Mouse (Mus musculus): ENCODE data around the gene Hjurp.
"Not testable (repeated sequence)": the region's sequence is repeated elsewhere in the genome, so short reads cannot be mapped to it uniquely, and the experiment has no call there.

Hjurp gene

DNA sequence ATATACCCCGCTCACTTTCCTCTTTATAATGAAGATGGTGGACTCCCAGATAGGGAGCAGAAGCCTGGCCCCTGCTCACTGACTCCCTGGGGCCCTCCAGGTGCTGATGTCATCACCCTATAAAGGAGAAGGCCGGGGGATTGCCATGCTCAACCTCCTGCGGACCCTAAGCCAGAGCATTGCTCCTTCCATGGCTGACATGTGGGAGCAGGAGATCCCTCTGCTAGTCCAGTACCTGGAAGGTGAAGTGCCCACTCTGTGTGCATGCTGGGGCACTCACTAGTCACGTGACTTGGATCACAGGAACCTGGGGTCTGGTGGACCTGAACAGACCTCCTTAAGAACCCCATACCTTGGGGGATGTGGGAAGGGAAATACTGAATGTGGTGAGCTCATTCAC, 36.9 kb downstream of the Hjurp start:
- DNase-seq (ENCODE audit: low spot score in 2 of 2), result no peak

DNA sequence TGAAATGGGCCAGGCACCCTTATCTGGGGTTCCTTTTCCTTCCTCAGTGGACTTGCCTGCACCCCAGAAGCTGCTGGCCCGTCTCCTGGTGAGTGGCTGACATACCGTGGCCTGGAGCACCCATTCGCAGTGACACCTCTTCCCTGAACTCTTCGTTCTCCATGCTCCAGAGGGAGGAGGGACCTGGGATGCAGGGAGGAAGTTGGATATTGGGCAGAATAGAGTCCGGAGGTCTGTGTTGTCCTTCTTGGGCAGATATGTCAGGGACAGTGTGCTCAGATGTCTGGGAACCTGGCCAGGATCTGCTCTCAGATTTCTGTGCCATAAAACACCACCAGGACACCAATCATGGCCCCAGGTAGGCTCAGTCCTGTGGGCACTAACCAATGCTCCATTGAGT, 37.4 kb downstream of the Hjurp start:
- no peak for DNase-seq (ENCODE audit: low spot score in 2 of 2)

DNA sequence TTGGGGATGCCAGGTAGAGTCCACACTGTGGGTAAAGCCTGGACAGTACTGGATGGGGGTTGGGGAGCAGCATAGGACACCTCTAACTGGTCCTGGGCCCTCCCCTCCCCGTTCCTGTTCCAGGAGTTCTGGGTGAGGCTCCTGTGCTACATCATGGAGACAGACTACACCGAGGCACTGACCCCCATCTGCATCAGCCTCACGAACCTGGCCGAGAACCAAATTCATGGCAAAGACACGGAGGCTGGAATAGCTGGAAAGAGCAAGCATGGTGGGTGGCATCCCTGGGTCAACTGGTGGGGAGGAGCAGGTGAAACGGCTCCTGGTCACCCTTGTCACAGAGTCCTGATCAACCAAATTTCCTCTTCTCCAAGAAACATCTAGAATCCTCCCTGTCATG, 38.7 kb downstream of the Hjurp start:
- peak in 1 of 2 experiments; percentile 53 for DNase-seq (ENCODE audit: low spot score in 2 of 2)

DNA sequence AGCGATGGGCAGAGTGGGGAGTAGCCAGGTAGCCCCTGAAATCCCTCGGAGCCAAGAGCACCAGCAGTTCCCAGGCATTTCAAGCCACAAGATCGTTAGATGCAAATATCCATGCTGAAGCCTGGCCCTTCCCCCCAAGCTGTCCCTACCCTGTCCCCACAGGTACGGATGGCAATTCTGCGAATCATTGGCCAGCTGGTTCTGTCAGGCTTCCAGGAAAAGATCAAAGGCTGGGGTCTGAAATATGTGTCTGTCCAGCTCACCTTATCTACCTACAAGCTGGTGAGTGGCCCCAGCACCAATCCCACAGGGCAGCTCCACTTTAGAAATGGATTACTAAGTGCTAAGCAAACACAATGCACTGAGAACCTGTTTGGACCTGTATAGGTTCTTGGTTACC, 40.1 kb downstream of the Hjurp start:
- DNase-seq (ENCODE audit: low spot score in 2 of 2), result no peak

DNA sequence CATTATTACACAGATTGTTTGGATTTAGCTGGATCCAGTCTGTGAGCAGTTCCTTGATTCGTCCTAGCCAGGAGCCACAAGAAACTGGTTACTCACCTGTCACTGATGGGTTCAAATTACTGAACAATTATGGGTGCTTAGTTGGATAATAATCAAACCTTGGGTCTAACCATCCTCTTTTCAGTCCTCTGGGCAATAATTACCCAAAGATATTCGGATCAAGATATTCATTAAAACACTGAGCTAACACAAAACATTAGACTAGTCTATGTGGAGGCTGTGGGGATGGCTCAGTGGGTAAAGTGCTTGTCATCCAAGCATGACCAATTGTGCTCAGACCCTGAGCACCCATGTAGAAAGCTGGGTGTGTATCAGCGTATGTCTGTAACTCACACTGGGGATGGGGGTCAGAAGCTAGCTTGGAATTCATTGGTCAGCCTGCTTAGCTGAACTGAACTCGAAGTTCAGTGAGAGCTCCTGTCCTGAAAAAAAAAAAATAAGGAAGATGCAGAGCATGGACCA, 41.5 kb downstream of the Hjurp start:
- DNase-seq (ENCODE audit: low spot score in 2 of 2), result no peak

DNA sequence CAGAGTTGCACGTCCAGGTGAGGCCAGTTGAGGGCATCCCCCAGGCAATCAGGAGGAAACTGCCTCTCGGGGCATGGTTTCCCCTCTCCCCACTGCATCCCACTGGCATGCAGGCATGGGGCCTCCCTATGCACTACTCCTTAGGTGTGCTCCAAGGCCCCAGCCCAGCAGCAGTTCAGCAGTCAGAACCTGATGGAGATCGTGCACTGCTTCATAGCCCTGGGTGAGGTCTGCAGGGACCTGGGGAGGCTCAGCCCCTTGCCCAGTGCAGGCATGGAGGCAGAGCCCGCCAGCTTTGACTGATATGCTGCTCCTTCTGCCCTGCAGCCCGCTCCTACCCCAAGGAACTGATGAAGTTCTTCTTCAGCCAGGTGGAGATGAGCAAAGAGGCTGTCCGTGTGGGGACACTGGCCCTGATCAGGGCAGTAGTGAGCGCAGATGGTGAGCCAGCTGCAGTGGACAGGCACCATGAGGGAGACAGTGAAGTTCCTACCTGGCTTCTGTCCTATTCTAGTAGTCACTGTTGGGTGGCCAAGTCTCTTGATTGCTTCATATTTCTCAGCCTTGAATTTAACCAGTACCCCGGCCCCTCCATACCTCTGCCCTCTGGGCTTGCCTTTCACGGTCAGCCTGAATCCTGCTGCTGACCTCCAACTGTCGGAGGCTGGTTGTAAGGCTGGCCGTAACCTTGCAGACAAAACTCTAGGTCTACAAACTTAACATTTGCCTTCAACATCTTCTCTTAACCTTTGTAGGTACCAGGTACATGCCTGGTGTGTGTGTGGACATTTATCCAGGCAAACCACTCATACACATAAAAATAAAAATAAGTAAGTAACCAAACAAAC, 42.2 kb downstream of the Hjurp start:
- DNase-seq (ENCODE audit: low spot score in 2 of 2), result peak in 1 of 2 experiments; percentile 42

DNA sequence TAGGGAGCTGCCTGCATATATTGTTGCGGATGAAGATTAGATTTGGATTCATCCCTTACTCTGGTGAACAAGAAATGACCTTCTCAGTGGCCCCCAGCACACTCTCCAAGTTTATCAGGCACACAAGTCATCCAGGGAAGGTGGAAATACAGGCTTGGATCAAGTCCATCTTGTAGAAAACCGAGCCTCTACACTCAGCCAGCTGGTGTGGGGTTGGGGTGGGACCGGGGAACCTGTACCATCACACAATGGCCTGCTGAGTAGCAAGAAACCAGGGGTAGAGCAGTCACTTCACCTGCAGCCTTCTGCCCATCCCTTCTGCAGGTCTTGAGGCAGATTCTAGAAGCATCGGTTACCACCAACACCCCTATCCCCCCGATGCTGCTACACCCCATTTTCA, 42.8 kb downstream of the Hjurp start:
- no peak for DNase-seq (ENCODE audit: low spot score in 2 of 2)

DNA sequence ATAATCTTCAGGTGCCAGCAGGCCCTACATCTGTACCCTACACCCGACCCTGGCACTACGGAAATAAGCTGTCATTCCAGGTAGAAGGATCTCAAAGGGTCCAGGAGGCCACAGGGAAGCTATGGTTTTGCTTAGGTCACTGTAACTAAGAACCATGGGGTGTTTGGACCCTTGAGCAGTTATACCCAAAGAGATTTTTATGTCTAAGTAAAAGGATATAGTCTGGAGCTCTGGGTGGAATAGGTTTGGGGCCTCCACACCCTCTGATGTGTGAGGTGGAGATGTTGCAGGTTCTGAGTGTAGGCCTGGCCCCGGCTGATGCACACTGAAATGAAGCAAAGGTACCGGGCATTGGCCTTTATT, 43.2 kb downstream of the Hjurp start:
- no peak for DNase-seq (ENCODE audit: low spot score in 2 of 2)

DNA sequence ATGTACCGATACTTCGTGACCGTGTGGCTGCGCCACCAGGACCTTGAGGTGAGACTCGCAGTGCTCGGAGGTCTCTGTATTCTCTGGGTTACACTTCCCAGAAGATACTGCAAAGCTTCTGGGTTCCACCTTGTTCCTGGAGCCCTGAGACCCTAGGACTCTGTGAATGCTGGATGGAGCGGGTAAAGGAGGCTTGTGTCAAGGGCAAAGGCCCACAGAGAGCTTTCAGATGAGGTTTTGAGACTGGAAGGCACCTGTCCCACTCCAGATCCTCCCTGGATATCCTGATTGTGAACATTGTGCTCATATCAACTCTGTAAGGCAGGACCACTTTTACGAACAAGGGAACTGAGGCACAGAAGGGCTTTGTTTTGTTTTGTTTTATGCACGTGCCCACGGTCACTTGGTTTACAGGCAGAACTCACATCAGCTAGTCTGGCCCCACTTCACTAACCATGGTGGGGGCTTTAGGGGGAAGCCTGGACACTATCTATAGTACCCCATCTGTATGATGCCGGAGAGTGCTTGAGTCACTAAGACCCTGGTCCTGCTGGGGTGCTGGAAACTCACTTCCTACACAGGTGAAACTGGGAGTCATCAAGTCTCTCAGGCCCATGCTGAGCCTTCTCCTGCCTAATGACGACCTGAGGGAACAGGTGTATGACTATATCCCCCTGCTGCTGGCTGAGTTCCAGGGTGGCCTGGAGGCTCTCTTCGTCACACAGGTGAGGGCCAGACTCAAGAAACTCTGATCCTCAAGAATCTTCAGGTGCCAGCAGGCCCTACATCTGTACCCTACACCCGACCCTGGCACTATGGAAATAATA, 43.8 kb downstream of the Hjurp start:
- DNase-seq (ENCODE audit: low spot score in 2 of 2), result peak in 1 of 2 experiments; percentile 36

DNA sequence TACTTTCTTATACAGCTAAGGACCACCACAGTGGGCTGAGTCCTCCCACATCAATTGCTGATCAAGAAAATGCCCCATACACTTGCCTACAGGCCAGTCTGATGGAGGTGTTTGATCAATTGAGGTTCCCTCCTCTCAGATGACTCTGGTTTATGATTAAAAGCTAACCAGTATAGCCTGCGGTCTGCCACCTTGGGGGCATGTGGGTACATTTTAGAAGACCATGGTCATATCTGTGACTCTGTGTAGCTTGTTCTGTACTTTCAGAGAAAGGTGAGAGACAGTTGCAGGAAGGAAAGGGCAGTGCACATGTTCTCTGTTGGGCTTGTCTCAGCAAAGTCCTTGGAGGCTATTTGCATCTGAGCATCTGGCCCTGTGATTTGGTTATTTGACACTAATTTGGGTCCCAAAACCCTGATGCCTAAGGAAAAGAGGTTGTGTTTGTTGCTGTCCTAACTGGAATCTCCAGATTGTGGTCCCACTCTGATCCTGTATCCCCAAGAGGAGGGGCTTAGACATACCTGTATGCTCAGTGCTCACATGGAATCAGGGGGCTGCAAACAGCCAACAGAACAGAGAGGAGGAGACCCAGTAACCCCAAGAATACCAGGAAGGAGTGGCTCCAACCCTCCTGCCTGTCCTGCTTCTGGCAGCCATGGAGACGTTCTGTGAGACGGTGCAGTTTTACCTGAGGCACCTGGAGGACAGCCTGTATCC, 44.6 kb downstream of the Hjurp start:
- peak in 1 of 2 experiments; percentile 32 for DNase-seq (ENCODE audit: low spot score in 2 of 2)

DNA sequence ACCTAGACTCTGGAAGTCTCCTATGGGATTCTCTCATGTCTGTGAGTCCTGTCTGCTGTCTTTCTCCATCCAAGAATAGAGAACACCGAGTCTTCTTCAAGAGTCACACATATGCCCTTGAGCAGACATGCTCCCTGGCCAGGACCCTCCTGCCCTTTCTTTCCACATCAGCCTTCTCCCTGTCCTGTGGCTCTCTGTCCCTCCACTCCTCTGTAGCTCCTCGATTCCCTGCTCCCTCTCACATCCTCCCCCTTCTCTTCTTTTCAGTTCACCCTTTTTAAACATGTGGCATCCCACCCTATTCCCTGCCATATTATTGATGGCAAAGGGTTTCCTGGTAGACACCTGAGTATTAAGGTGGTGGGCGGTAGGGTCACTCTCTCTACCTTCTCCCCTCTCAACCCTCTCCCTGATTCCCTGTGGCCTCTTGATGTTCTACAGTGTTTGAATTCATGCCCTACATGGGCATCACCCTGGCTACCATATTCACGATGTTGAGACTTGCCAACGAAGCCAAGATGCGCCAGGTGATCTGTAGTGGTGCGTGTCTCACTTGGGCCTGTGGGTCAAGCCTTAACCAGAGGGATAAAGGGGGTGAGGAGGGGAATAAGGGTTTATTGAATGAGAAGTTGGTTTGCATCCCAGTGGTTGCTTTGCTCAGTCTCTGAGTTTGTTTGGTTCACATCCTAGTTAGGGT, 45.5 kb downstream of the Hjurp start:
- DNase-seq (ENCODE audit: low spot score in 2 of 2), result peak in 1 of 2 experiments; percentile 28

DNA sequence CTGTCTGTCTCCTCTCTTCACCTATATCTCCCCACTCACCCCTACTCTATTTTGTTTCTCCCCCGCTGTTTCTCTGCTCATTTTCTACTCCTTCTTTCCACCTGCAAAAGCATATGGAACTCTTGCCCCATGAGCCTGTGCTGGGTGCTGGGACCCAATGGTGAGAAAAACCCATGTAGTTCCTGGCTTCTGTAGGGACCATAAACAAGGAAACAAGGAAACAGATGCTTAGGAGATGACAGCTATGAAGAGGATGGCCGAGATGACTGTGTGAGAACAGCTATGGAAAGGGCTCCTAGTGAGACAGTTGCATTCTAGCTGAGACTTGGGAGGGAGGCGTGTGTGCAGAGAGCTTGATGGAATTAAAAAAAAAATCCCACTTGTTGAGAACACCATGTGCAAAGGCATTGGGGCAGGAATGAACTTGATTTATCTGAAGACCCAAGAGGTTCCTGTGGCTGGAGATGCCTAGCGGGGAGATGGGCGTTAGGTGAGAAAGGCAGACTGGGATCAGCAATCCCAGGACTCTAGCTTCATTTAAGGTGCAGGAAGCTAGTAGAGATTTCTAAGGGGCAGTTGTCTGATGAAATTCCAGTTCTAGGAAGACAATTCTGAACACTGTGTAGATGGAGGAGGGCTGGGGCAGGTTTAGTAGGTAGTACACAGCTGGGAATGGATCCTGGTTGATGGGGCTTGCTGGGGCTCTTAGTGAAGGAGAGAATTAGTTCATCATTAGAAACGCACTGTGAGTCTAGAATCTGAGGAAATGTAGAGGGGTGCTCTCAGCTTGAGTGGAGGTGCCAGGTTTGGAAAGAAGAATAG, 46.2 kb downstream of the Hjurp start:
- peak in 1 of 2 experiments; percentile 23 for DNase-seq (ENCODE audit: low spot score in 2 of 2)

DNA sequence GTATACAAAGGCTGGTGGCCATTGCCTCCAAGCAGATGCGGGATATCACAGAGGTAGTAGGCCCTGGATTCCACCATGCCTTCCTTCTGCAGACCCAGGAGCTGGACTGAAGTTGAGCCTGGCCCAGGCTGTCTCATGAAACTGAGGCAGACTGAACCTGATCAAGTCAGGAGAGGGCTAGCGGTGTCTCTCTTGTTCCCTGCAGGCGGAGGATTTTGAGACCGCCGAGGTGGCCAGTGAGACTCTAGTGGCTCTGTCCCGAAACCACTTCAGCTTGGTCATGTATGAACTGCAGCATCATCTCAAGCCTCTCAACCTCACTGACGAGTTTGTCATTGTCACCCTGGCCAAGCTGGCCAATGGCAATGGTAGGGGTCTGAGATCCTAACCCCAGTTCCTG, 47.0 kb downstream of the Hjurp start:
- peak in 1 of 2 experiments; percentile 30 for DNase-seq (ENCODE audit: low spot score in 2 of 2)

DNA sequence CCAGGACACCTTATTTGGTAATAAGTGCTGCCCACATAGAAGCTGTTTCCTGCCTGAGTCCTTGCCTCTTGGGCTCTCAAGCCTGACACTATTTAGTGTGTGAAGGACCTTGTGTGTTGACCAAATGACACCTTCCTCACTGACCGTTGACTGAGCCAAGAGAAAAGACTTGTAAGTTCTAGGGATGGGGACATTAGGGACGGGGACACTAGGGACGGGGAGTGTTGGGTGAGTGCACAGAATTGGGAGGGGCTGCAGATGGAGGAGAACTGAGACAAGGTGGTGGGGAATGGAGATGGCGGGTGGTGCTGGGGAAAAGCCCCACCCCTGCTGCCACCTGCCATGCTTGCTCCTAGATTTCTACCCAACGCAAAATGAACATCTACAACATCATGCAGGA, 47.4 kb downstream of the Hjurp start:
- peak in 1 of 2 experiments; percentile 24 for DNase-seq (ENCODE audit: low spot score in 2 of 2)

DNA sequence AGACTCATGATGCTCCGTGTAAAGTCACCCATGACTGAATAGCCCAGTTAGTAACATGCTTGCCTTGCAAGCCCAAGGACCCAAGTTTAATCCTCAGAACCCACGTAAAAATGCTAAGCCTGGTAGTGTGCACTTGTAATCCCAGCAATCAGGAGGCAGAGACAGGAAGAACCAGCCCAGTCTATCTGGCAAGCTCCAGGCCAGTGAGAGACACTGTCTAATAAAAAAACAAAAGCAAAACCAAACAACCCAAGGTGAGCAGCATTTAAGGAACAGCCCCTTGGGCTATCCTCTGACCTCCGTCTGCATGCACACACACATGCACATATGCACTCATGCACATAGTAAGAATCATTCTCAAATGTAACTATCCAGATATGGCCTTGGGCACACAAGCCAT, 47.9 kb downstream of the Hjurp start:
- DNase-seq (ENCODE audit: low spot score in 2 of 2), result peak in 1 of 2 experiments; percentile 24

DNA sequence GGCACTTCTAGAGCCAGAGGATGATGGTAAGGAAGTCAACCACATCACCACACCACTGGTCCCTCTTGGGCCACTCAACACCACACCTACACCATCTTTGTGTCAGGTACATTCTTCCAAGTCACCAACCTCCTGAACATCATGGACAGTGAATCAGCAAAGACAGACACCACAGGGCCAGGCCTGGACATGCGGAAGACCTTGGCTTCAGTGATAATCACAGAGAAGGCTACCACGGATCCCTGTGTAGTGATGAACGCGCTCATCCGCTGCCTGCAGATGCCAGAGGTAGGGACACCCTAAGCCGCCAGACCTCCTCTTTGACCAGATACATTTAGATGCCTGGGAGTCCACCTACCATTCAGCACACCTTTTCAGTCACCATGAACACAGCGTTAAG, 49.3 kb downstream of the Hjurp start:
- DNase-seq (ENCODE audit: low spot score in 2 of 2), result peak in 1 of 2 experiments; percentile 37

DNA sequence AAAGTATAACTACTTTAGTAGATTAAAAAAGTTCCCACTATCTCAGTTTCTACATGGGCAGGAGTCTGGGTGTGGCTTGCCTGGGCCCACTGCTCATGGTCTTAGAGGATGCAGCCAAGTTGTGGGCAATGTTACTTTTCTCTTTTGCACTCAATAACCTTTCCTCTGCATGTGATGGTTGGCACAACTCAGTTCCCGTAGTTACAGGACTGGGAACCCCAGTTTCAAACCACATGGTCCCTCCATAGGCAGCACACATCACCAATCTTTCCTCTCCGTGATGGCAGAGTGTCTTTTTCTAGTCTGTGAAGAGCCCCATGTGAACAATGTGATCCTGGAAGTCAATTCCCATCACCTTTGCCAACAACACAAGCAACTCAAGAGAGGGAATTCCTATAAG, 50.0 kb downstream of the Hjurp start:
- DNase-seq (ENCODE audit: low spot score in 2 of 2), result peak in 1 of 2 experiments; percentile 18

DNA sequence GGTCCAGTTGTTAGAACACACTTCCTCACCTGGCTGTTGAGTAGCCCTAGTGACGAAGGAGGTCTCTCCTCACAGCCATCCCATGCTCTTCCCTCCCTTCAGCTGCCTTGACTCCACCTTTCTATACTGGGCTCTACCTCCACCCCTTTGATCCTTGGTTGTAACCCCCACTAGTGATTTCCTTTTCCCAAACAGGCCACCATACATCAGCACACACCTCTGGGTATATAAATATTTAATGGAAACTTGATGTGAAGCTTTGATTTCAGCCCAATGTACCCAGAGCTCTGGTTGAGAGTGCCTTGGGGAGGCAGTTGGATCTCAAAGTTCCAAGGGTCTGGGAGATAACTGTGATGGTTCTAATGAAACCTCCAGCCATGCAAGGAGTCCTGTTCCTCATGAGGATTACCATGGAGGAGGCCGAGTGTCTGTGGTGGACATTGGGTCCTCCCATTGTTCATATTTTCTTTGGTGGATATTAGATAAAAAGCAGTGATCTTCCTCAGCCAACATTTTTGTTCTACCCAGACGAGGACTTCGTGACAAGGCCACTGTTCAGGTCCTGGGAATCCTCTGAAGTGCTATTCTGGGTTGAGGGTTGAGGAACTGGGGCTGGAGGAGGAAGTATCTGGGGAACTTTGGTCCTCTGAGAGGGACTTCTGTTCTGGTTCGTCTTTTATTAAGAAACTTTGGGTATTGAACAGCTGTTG, 50.6 kb downstream of the Hjurp start, which contains the start of gene Mroh2a:
Gene Mroh2a (plus strand): TSS at position 317 of the 710 bp plus-strand sequence.
- DNase-seq (ENCODE audit: low spot score in 2 of 2), result peak; percentile 0 to 19

DNA sequence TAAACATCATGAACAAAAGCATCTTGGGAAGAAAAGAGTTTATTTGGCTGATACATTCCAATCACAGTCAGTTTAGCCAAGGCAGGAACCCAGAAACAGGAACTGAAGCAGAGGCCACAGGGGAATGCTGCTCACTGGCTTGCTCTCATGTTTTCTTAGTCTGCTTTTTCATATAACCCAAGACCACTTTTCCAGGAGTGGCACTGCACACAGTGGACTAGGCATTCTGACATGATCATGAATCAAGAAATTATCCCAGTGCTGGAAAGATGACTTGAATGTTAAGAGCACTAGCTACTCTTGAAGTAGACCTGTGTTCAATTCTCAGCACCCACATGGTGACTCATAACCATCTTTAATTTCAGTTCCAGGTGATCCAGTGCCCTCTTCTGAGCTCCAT, 51.7 kb downstream of the Hjurp start:
- peak in 1 of 2 experiments; percentile 1 for DNase-seq (ENCODE audit: low spot score in 2 of 2)

DNA sequence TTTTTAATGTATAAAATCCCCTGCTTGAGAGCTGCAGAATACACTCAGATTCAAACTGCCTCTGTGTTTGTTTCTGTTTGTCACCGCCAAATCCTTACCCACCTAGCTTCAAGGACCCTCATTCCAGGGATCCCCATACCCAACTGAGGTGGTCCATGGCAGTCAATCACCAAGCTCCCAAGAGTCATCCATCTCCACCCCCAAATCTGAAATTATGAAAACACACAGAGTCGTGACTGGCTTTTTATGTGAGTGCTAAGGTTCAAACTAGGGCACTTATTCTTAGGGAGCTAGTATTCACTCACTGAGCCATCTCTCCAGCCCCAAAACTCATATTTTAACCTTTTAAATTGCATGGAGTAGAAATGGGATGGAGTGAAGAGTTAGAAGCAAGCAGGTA, 52.1 kb downstream of the Hjurp start:
- not testable (repeated sequence) for DNase-seq (ENCODE audit: low spot score in 2 of 2)
